Mouse (Mus musculus) forelimb bud, embryonic 11.5 days (tissue): Measurements from ENCODE around the gene Pdx1.

ENCODE experiments used
- DNase-seq: peaks from one replicate; pipeline ENCODE4 v3.0.0-alpha.2; 2012; ENCODE audit warnings: low read depth, low spot score

Pdx1 gene

DNA sequence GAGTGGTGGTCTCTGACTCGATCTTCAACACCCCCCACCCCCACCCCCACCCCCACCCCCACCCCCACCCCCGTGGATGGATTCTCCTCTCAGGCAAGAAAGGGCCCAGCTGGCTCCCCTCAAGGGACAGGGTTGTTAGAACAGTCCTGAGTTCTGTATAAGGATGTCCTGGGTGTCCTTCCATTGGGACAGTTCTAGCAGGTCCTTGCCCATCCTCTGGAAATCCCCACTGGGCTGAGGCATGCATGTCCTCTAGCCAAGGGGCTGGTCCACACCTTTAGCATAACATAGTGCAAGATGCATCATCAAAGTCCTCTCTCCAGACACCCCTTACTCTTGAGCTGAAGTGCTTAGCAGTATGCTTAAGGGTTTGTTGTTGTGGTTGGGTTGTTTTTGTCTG, 40.0 kb downstream of the Pdx1 start:
- no peak for DNase-seq

DNA sequence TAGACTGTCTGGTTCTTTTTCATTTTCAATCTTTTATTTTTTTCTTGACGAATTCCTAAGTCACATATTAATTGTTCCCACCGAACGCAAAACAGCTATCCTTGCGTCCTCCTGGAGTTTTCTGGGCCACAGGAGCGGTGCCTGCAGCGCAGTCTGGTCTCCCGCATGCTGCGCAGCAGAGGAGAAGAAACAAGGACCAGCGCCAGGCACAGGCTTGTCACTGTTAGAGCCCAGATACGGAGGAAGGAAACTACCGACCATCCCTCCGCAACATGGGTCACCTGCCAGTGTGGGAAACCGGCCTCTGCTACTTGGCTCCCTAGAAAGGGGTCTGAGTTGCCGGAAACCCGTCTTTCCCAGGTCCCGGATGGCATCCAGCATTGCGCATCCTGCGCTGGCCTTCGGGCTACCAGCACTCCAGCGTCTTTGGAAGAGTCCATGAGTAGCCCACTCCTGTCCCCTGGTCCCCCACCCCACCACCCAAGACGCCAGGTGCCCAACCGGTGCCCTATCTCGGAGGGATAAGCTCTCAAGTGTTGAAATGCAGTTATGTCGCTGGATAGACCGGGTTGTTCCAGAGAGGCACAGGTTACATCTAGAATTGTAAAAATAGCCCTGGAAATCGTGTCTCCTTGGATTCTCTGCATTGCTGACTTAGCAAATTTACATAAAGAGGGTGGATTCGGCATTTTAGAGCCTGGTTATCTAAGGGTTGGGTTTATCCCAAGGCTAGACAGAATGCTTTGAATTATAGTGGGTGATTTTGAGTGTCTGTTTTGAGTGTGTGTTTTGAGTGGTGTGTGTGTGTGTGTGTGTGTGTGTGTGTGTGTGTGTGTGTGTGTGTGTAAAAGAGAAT, 43.3 kb downstream of the Pdx1 start:
- no peak for DNase-seq

DNA sequence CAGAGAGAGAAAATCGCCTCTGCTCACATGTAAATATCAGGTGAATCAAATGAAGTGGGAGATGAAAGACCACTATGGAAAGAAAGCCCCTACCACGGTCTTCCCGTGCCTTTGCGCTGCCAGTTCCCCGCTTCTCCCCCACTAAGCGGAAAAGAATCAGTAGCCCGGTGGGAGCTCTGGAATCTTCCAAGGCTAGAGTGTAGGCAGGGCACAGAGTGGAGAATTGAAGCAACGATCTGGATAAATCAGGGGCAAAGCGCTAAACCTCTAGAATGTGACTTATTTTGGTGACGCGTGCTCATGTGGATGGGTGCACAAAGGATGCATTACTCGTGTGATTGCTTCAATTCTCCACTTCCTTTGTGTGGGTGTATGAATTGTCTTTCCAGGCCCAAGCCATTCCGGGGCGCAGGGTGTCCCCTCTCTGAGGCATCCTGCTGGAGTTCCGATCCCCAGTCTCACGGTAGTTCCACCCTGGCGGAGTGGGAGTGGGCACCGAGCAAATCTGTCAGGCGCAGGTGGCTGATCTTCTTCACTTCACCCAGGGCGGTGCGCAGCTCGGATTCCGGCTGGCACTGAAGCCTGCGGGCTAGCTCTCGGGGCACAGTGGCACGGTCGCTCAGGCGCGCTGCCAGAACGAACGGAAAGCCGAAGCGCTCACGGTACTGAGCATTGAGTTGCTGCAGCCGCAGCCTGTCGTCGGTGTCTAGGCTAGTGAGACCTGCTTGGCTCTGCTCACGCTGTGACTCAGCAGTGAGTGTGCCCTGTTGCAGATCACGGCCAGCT, 45.1 kb downstream of the Pdx1 start:
- no peak for DNase-seq

DNA sequence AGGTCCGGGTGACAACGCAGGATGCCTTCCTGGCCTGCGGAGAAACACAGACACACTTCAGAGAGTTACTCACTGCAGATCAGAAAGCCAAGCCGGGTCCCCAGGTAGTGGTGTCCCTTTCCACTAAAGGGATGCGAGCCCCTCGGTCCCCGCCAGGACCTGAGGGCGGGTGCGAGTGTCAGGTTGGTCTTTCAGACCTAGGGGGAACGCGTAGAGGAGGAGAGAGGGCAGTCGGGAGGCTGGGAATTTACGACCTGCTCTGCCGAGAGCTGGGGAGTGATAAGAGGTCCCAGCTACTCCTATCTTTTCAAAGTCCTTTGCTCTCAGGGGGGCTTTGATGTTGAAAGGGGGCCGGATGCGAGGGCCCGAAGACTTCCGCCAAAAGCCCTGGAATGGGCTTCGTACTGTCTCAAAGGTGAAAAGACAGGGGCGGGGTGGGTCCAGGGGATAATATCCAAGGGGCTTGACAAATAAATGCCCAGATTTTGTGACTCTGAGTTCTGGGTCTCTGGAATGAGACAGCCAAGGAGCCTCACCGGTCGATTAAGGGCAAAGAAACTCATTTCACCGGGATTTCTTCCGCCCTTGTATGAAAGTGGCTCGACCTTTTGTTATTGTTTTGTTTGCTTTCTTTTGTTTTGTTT, 45.8 kb downstream of the Pdx1 start:
- DNase-seq: no peak

DNA sequence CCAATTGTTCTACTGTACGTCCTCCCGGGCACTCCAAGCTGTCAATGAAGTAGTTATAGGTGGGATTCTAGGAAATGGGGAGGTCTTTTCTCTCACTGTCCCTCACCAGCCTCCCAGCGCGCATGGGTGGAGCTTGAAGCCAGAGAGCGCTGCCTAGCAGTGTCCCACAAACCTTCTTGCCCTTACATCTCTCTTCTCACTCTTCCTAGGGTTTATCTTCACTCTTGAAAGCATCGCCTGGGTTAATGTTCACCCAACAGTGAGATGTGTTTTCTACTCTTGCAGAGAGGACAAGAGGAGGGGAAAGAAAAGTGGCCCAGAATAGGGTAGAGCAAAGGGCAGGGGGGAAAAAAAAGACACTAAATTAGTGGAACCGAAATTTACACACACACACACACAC, 47.6 kb downstream of the Pdx1 start:
- DNase-seq: no peak

DNA sequence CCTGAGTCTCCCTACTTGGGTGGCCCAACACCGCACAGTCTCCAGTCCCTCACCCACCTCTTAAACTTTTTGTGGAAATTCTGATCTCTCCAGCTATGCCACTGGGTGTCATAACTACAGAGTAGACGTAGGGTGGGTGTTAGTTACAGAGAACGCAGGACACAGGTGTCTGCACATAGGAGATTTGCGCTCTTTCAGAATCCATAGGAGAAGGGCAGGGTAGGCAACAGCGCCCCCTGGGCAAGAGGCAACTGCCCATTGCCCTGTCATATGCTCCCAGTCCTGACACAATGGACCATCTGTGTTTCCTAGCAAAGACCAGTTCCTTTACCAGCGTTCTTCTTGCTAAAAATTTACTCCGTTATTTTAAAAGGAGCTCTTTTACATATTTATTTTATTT, 48.2 kb downstream of the Pdx1 start:
- DNase-seq: no peak

DNA sequence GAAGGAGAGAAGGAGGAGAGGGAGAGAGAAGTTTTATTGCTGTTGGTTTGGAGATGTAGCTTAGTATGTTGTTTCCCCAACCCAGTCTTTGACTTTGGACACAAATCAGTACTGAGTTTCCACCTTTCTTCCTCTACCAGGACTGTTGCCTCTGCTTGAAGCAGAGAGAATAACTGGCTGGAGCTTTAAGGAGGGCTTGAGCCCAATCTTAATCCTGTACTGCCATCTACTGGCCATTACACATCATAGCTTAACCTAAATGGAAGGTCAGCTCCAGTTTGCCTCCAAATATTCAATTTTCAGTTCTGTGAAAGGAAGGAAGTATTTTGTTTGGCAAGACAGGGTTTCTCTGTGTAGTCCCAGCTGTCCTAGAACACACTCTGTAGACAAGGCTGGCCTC, 49.9 kb downstream of the Pdx1 start:
- peak; percentile 74 for DNase-seq

DNA sequence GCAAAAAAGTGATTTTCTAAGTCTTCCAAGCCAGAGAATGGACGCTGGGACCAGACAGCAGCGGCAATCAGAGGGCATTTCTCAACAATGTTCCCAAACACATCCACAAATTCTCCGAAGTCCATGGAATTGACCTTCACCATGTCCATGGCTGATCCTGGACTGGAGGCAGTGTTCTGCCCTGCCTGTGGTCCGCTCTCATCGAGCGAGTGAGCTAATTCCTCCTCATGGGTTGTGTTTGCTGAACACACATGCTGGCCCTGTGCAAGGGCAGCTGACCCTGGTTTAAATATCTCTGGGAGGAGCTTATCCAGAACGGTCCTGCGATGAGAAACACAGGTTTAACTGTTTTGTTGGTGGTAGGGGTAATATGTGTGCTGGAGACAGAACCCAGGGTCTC, 52.4 kb downstream of the Pdx1 start, which contains the start of gene Urad:
Urad (minus strand) TSS at position 258 of the 400 bp plus-strand sequence.
- no peak for DNase-seq

DNA sequence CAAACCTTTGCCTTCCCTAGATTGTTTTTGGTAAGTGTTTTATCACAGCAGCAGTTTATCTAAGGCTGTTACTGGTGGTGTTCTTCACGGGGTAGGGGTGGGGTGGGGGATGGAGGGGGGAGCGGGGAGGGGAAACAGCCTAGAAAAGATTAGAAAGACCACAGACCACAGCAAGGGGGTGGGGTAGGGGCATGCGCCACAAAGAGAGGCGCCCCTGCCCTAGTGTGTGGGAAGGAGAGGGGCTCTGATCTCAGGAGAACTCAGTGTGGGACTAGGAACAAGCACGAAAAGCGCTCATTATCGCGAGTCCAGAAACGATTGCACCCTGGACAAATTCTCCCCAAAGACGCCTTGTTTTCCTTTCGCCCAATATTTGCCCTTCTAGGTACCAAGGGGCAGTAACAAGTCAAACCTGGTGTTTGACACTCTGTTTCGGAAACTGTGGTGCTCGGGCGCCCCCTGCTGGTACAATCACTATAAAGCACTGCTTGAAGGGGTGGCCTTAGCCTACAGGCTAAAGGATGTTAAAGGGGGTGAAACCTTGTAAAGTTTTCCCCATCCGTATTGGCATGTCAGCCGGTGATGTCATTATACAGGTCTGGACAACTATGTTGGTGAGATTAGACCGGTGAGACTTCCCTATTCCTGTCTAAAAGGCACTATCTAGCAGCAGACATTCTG, 53.6 kb downstream of the Pdx1 start:
- no peak for DNase-seq
